Mouse (Mus musculus) right cerebral cortex, adult 2 months (tissue): ENCODE data around the gene Tmem19.

ENCODE experiments used
- DNase-seq, 2 experiments: peaks; one replicate each; pipeline ENCODE4 v3.0.0; 2021 to 2022; ENCODE audit warnings: low spot score in 2 of 2

Tmem19 gene

DNA sequence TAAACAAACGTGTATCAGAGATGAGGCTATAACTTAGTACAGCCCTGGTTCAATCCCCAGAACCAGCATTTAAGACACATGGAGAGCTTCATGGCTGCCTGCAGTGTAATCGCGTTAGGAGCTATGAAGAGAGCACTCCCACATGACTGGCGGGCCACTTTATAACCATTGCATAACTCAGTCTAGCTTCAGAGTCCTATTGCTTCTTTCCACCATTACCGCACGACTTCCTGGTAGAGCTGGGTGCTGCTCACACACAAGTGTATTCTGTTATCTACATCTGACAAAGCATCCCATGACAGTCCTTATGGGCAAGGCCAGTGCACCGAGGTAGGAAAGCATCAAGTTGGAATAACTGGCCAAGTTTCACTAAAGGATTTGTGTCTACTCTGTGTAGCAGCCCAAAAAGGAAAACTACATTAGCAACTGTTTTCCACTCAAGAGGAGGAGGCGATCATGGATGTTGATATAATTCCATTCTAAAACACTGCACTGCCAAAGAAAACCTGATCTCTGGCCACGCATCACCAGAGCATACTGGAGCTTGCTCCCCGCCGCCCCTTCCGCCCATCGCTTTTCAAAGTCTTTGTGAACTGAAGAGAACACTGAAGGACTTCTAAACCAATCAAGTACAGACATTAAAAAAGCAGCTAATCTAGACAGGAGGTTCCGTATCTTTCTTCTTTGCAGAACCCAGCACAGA, 50.9 kb downstream of the Tmem19 start:
- no peak for DNase-seq

GRCm38 (mm10) chr10:115309191-115309590, 53.1 kb downstream of the Tmem19 start:
- DNase-seq, result no peak

DNA sequence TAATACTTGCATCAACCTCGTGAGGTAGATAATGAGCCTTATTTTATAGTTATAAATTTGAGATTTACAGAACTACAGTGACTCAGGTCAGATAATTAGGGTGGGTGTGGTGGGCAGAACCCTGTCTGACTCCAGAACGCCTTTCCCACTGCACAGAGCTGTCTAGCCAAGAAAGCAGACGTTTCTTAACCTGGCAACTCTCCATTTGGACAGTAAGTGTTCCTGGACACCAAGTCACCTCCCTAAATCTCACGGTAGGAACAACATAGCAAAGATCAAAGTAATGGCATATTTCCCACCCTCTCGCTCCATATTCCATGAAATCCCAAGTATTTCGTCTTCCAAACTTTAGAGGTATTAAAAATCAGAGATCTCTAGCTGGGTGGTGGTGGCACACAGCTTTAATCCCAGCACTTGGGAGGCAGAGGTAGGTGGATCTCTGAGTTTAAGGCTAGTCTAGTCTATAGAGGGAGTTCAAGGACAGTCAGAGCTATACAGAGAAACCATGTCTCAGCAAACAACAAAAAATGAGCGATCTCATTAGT, 54.9 kb downstream of the Tmem19 start:
- DNase-seq, result no peak

- no peak for DNase-seq
Observed at GRCm38 (mm10) chr10:115298683-115299082, 63.6 kb downstream of the Tmem19 start.

DNA sequence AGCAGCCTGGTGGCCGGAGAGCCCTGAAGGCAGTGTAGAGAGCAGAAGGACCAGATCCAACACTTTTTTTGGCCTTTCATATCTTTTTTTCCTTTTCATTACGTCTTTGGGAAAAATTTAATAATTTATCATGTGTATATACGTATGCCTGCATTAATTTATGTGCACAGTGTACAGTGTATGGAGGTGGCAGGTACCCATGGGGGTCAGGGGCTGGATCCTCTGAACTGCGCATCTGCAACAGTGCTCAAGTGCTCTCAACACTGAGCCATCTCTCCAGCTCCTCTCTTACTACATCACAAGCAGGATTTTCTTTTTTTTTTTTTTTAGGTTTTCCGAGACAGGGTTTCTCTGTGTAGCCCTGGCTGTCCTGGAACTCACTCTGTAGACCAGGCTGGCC, 64.7 kb downstream of the Tmem19 start:
- no peak for DNase-seq

DNA sequence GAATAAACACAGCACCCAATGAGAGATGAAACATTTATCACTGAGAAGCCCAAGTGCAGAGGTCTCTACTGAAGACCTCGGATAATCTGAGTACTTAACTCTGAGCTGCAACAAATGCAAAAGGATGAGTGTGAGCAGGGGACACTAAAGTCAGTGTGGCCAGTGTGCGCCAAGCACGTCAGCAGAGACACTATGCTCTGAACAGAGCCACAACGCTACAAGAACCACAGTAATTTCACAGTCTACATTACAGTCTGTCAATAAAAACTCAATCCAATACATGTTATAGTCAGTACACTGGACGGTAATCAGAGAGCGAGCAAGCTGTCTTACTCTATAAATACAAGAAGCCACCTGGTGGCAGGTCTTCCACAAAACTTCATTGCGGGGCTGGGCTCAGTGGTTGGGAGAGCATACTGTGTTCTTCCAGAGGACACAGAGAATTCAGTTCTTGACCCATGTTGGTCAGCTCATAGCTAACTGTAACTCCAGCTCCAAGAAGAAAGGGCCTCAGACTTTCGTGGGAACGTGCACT, 65.8 kb downstream of the Tmem19 start:
- DNase-seq, result no peak

GRCm38 (mm10) chr10:115295162-115295561, 67.1 kb downstream of the Tmem19 start:
- no peak for DNase-seq

GRCm38 (mm10) chr10:115294715-115295114, 67.6 kb downstream of the Tmem19 start:
- DNase-seq, result no peak

DNA sequence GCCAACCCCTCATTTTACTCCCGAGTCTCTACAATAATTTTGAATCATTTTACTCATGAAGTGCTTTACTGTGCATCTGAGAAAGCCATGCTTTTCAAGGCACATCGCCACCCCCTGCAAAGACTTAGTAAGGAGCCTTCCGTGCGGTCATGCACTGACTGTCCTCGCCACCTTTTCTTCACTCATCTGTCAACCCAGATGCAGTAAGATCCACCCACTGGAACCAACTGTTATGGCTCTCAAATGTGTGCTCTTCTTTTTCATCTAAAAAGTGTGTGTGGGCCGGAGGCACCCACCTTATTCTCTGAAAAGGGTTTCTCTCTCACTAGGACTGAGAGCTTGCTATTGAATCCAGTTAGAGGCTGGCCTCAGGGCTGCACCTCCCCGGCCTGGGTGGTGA, 68.4 kb downstream of the Tmem19 start:
- DNase-seq, result peak; percentile 37 to 45

DNA sequence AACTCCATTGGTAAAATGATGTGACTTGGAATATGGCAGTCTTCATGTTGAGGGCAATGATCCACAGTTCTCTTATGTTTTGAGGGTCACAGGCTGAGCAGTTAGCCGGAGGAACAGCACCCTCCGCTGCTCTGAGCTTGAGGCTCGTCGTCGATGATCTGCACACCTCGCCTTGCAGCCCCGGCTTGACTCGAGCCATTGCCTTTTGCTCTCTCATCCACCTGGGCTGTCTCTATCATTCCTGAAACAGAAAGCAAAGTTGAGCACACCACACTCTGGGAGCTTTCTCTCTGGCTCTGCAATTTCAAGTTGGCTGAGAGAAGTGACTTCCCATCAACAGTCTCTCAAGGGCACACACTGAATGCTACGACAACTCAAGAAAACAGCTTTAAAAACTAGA, 71.6 kb downstream of the Tmem19 start:
- no peak for DNase-seq
